Mouse (Mus musculus): Measurements from ENCODE around the gene Coq8b. TPM values are rescaled to one million over a fixed set of nuclear protein-coding genes. Genes with fewer than 3 reads are reported as not detected.

Gene Coq8b
- polyA plus RNA-seq, 1 experiment from 2014 or later: 20.3 TPM

DNA sequence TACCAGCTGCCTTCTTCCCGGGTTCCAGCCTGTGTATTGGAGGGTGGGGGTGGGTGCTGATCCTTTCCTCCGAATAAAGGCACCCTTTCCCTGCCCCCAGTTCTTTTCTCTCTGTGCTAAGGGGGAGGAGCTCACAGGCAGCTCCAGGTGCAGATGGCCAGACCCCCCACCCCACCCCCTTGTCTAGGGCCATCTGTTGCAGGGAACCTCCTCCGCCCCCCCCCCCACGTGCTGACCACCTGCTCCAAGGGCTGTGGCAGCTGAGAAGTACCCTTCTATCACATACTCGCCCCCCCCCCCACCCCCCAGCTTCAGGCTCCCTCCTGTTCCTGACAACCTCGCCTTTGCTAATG lies 25.0 kb downstream of the Coq8b start:
- Histone ChIP-seq H3K9me3 (no peaks in the 10 kb centered on the region), H3K4me2 (peak overlapping the region; percentile 84), H3K27ac (peak overlapping the region; percentile 66), H3K9ac (peak overlapping the region; percentile 82; the same call in 1 of the 2 replicates), H3K27me3 (no peaks in the 10 kb centered on the region), H3K36me3 (peaks cover 9% of the 10 kb centered on the region), H3K4me3 (peak overlapping the region; percentile 91), H3K4me1 (peaks cover 44% of the 10 kb centered on the region)
- WGBS: 7% methylated on average over 3 of the region's 6 CpGs
- 0 out of 2 replicates have a peak, but pooled peaks have one; percentile 0 for ATAC-seq (ENCODE audit: borderline replicate concordance, extremely low read depth, low FRiP score, low TSS enrichment)

DNA sequence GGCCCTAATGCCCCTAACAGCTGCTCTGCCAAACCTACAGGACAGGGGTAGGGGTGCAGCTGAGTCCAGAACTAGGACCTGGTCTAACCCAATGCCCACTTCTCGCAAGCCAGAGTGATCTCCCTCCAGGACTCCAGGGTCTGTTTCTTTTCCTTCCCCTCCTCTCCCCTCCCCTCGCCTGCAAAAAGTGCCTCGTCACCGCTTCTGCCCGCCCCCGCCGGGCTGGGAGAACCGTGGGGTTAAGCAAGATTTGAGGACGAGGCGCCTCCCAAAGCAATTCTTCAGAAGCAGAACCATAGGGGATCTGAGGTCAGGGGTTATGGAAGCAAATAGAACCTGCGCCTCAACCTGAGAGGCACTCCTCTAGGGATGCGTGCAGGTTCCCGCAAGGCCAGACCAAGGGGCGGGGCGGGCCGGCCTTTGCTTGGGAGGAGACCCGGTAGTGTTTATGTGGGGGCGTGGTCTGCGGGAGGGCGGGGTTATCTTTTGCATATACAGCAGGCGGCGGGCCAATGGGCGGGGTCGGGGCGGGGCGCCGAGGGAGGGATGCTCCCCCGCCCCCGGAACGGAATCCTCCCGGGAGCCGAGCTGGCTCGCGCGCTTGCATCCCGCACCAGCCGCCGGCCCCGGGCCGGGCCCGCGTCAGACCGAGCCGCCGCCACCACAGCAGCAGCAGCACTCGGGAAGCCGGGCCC lies 25.5 kb downstream of the Coq8b start, which contains the start of gene Numbl:
Numbl (plus strand) TSS at position 229 of the 695 bp plus-strand sequence.
- peak within 1 kb of the TSS; percentile 82 for H3K9ac ChIP-seq
- peak within 1 kb of the TSS; percentile 91 for H3K4me3 ChIP-seq
- ATAC-seq (ENCODE audit: borderline replicate concordance, extremely low read depth, low FRiP score, low TSS enrichment): peak; percentile 74
- H3K27ac ChIP-seq: peak within 1 kb of the TSS; percentile 76
- H3K27me3 ChIP-seq: no peaks in the 10 kb centered on the region
- H3K4me2 ChIP-seq: peak within 1 kb of the TSS; percentile 84
- peaks cover 15% of the 10 kb centered on the region for H3K36me3 ChIP-seq
- 1% methylated on average over 33 of the region's 47 CpGs for WGBS
- no peaks in the 10 kb centered on the region for H3K9me3 ChIP-seq
- peaks cover 44% of the 10 kb centered on the region for H3K4me1 ChIP-seq

DNA sequence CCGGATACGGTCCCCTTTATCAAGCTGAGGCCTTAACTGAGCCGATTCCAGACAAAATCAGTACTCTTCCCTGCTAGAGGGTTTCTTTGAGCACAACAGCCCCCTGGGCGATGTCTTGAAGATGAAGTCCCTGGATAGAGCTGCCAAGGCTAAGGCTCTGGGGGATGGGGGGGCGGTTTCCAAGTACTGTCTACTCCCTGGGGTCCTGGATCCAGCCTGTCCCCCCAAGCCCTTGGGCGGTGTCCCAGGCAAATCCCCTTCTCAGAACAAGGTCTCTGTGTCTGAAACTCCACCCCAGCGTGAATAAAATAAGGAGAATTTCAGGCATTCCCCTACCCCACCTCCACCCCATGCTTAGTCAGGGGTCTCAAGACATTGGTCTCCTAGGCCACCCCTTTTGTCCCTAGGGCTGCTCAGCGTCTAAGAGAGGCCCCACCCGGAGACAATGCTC lies 26.5 kb downstream of the Coq8b start:
- Histone ChIP-seq H3K4me2 (peak overlapping the region; percentile 84), H3K9ac (peak overlapping the region; percentile 82), H3K4me3 (peak overlapping the region; percentile 91), H3K27ac (peak overlapping the region; percentile 76), H3K4me1 (peaks cover 44% of the 10 kb centered on the region), H3K36me3 (peaks cover 16% of the 10 kb centered on the region), H3K27me3 (no peaks in the 10 kb centered on the region), H3K9me3 (no peaks in the 10 kb centered on the region)
- WGBS: 2% methylated on average over 9 of the region's 9 CpGs
- no peak for ATAC-seq (ENCODE audit: borderline replicate concordance, extremely low read depth, low FRiP score, low TSS enrichment)

DNA sequence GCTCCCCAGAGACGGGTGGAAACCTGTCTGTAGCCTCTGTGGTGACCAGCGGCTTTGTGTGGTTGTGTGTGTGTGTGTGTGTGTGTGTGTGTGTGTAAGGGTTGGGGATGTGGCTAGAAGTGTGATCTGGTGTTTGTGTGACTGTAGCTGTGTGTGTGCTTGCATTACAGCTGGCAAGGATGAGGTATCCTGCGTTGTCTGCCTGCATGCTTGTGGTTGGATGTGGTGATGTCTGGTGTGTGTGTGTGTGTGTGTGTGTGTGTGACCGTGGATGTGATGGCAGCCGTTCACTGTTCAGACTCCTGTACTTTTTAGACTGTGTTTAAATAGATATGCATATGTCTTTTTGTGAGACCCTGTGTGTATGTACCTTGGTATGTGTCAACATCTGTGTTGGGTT lies 26.9 kb downstream of the Coq8b start:
- H3K36me3 ChIP-seq: peaks cover 20% of the 10 kb centered on the region
- peak overlapping the region; percentile 76 for H3K27ac ChIP-seq
- WGBS: 22% methylated on average over 5 of the region's 5 CpGs
- peaks cover 44% of the 10 kb centered on the region for H3K4me1 ChIP-seq
- no peaks in the 10 kb centered on the region for H3K27me3 ChIP-seq
- no peak for ATAC-seq (ENCODE audit: borderline replicate concordance, extremely low read depth, low FRiP score, low TSS enrichment)
- H3K4me2 ChIP-seq: peak overlapping the region; percentile 84
- peak overlapping the region; percentile 91 for H3K4me3 ChIP-seq
- H3K9ac ChIP-seq: peak overlapping the region; percentile 82
- H3K9me3 ChIP-seq: no peaks in the 10 kb centered on the region

DNA sequence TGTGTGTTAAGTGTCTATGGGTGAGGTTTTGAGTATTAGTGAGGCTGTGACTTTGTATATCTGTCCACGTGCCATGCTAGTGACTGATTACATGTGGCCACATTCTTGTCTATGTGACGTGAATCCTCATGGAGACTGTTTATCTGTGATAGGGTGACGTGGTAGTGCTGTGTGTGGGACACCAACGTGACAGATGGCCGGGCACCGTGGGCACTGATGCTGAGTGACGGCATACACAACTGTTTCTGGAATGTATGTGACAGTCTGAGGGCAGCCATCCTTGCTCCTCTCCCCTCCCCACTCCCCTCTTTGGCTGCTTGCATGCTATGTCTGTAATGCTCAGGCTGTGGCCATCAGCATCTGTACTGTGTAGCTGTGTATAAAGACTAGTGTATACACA lies 28.0 kb downstream of the Coq8b start:
- H3K4me2 ChIP-seq: peak overlapping the region; percentile 84

DNA sequence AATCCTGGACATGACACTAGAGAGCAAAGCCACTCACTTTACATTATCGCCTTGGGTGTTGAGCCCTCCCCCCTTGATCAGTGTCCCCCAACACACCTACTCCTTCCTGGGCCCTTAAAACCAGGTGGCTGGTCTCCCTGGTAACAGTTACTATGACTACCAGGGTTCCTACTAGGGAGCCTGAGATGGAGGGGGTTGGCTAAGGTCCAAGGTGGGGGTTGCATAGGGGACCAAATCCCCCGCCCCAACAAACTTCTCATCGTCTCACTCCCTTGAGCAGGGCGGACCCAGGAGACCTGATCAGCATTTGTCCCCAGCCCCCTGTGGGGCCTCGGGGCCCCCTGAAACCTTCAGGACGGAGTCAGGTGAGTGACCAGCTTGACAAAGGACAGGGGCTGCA lies 29.1 kb downstream of the Coq8b start:
- no peak for ATAC-seq (ENCODE audit: borderline replicate concordance, extremely low read depth, low FRiP score, low TSS enrichment)
- H3K27me3 ChIP-seq: no peaks in the 10 kb centered on the region
- 71% methylated on average over 6 of the region's 6 CpGs for WGBS
- H3K9ac ChIP-seq: no peak overlapping the region
- H3K36me3 ChIP-seq: peaks cover 21% of the 10 kb centered on the region
- no peaks in the 10 kb centered on the region for H3K9me3 ChIP-seq
- no peak overlapping the region for H3K4me3 ChIP-seq
- peaks cover 56% of the 10 kb centered on the region for H3K4me1 ChIP-seq
- H3K27ac ChIP-seq: no peak overlapping the region
- no peak overlapping the region for H3K4me2 ChIP-seq

More for the DNA sequence above, 28.0 kb downstream of the Coq8b start:
- ATAC-seq (ENCODE audit: borderline replicate concordance, extremely low read depth, low FRiP score, low TSS enrichment): no peak
- 39% methylated on average over 7 of the region's 7 CpGs for WGBS
- Histone ChIP-seq H3K9me3 (no peaks in the 10 kb centered on the region), H3K36me3 (peaks cover 21% of the 10 kb centered on the region), H3K4me3 (peak overlapping the region; percentile 91), H3K9ac (no peak overlapping the region), H3K27ac (no peak overlapping the region), H3K4me1 (peaks cover 50% of the 10 kb centered on the region), H3K27me3 (no peaks in the 10 kb centered on the region)

DNA sequence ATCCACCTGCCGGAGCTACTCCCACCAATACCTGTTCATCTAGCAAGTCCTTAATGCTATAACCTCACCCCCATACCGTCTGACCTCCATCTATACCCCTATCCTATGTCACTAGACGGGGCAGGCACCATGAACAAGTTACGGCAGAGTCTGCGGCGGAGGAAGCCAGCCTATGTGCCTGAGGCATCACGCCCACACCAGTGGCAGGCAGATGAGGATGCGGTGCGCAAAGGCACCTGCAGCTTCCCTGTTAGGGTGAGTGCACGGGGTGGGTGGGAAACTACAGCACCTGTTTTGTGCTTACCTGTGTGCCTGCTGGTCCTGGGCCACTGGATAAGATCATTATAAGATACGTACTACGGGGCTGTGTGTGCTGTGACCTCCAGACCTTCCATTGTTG lies 31.9 kb downstream of the Coq8b start:
- H3K27ac ChIP-seq: no peak overlapping the region
- peaks cover 43% of the 10 kb centered on the region for H3K36me3 ChIP-seq
- WGBS: 88% methylated on average over 12 of the region's 12 CpGs
- H3K4me3 ChIP-seq: no peak overlapping the region
- no peaks in the 10 kb centered on the region for H3K9me3 ChIP-seq
- no peak overlapping the region for H3K4me2 ChIP-seq
- H3K9ac ChIP-seq: no peak overlapping the region
- no peak for ATAC-seq (ENCODE audit: borderline replicate concordance, extremely low read depth, low FRiP score, low TSS enrichment)
- no peaks in the 10 kb centered on the region for H3K27me3 ChIP-seq
- peaks cover 40% of the 10 kb centered on the region for H3K4me1 ChIP-seq

DNA sequence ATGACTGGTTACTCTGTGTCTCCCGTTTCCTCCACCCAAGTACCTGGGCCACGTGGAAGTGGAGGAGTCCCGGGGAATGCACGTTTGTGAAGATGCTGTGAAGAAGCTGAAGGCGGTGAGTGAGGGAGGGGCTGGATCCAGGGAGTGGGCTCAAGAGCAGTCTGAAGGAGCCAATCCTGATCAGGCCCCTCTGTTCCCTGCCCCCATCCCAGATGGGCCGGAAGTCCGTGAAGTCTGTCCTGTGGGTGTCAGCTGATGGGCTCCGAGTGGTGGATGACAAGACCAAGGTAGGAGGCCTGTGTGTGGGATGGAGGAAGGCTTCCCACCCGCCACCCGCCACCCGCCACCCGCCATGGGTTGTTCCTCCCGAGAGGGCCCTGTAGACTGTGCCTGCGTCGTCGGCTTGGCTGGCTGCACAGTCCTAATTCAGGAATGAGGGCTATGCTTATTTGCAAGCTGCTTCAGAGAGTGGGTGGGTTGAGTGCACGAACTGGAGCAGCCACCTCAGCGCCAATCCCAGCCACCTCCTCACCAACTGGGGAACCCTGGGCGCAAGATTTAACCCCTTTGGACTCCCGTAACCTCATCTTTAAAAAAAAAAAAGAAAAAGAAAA lies 33.8 kb downstream of the Coq8b start:
- Histone ChIP-seq H3K27ac (peak overlapping the region; percentile 73), H3K4me3 (no peak overlapping the region), H3K9ac (no peak overlapping the region), H3K36me3 (peaks cover 61% of the 10 kb centered on the region), H3K9me3 (no peaks in the 10 kb centered on the region), H3K4me1 (peaks cover 23% of the 10 kb centered on the region), H3K27me3 (no peaks in the 10 kb centered on the region), H3K4me2 (peak overlapping the region; percentile 14)
- peak; percentile 86 for ATAC-seq (ENCODE audit: borderline replicate concordance, extremely low read depth, low FRiP score, low TSS enrichment)
- WGBS: 33% methylated on average over 20 of the region's 20 CpGs

DNA sequence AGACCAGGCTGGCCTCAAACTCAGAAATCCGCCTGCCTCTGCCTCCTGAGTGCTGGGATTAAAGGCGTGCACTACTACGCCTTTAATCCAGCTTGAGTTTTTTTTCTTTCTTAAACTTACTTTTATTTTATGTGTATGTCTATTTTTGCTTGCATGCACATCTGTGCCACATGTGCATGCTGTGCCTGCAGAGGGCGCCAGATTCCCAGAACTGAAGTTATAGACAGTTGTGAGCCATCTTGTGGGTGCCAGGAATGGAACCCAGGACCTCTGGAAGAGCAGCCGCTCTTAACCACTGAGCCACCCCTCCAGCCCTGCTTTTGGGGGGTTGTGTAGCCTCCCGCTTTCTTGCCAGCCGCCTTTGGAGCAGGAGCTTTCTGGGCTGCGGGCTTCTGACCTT lies 38.6 kb downstream of the Coq8b start:
- no peak overlapping the region for H3K9ac ChIP-seq
- 87% methylated on average over 8 of the region's 8 CpGs for WGBS

DNA sequence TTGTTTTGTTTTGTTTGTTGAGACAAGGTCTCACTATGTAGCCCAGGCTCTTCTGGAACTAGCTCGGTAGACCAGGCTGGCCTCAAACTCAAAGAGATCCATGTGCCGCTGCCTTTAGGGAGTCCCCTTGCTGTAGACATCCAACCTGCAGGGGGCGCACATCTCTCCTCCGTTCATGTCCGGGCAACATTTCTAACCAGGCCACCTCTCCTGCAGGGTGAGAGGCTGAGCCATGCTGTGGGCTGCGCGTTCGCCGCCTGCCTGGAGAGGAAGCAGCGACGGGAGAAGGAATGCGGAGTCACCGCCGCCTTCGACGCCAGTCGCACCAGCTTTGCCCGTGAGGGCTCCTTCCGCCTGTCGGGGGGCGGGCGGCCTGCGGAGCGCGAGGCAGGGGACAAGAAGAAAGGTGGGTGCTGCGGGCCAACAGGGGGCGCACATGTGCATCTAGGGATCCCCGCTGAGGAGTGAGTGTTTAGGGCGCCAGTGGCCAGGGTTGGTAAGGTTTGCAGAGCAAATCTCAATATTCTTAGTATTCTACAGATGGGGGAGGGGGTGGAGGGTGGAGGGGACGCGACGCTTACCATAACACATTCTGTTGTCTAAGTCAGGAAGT lies 41.0 kb downstream of the Coq8b start:
- Histone ChIP-seq H3K9me3 (no peaks in the 10 kb centered on the region), H3K9ac (no peak overlapping the region), H3K4me1 (0 out of 2 replicates have a peak, but pooled peaks cover 3% of the 10 kb centered on the region), H3K4me3 (peak overlapping the region; percentile 17; the same call in 1 of the 2 replicates), H3K27ac (no peak overlapping the region), H3K36me3 (peaks cover 78% of the 10 kb centered on the region), H3K4me2 (peak overlapping the region; percentile 27; the same call in 1 of the 2 replicates), H3K27me3 (no peaks in the 10 kb centered on the region)
- 46% methylated on average over 32 of the region's 32 CpGs for WGBS
- peak; percentile 47; the same call in 1 of the 2 replicates for ATAC-seq (ENCODE audit: borderline replicate concordance, extremely low read depth, low FRiP score, low TSS enrichment)

More for the DNA sequence above, 38.6 kb downstream of the Coq8b start:
- Histone ChIP-seq H3K27ac (no peak overlapping the region), H3K9me3 (no peaks in the 10 kb centered on the region), H3K4me3 (no peak overlapping the region), H3K27me3 (no peaks in the 10 kb centered on the region), H3K4me1 (peaks cover 12% of the 10 kb centered on the region), H3K36me3 (peaks cover 71% of the 10 kb centered on the region), H3K4me2 (no peak overlapping the region)
- no peak for ATAC-seq (ENCODE audit: borderline replicate concordance, extremely low read depth, low FRiP score, low TSS enrichment)

DNA sequence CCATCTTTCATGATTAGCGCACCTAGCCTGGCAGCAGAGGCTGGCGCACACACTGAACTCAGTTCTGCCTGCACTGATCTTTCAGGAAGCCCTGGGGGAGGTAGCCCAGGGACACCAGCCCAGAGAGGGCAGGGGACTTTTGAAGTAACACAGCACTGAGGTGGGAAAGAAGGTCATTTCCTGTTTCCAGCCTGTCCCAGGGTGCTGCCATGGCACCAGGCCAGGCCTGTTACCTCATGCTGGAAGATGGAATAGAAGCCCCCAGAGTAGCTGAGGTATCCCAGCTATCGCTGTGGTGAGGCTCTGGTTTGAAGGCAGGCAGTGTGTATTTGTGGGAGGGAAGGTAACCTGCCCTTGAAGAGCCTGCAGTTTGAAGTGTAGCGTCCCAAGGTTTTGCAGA lies 42.1 kb downstream of the Coq8b start:
- Histone ChIP-seq H3K4me3 (no peak overlapping the region), H3K9ac (no peak overlapping the region), H3K27ac (no peak overlapping the region), H3K27me3 (no peaks in the 10 kb centered on the region), H3K9me3 (no peaks in the 10 kb centered on the region), H3K36me3 (peaks cover 76% of the 10 kb centered on the region), H3K4me2 (no peak overlapping the region), H3K4me1 (0 out of 2 replicates have a peak, but pooled peaks cover 3% of the 10 kb centered on the region)
- no peak for ATAC-seq (ENCODE audit: borderline replicate concordance, extremely low read depth, low FRiP score, low TSS enrichment)
- WGBS: 77% methylated on average over 4 of the region's 4 CpGs

DNA sequence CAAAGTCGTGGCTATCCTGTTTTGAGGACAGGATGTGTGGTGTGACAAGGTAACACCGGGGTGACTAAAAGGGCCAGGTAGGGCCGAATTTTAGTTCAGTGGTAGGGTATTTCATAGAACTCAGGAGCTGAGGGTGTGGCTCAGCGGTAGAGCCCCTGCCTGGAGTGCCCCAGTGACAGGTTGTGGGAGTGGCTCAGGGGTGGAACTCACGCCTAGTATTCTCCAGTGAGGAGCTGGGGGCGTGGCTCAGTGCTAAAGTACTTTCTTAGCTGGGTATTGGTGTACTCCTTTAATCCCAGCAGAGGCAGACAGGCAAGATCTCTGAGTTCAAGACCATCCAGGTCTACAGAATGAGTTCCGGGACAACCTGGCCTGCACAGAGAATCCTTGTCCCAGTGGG lies 43.2 kb downstream of the Coq8b start:
- Histone ChIP-seq H3K4me3 (no peak overlapping the region), H3K27me3 (no peaks in the 10 kb centered on the region), H3K4me2 (no peak overlapping the region), H3K9ac (no peak overlapping the region), H3K27ac (no peak overlapping the region), H3K9me3 (no peaks in the 10 kb centered on the region), H3K4me1 (0 out of 2 replicates have a peak, but pooled peaks cover 3% of the 10 kb centered on the region), H3K36me3 (peaks cover 71% of the 10 kb centered on the region)
- WGBS: 59% methylated on average over 7 of the region's 7 CpGs
- no peak; the same call in 1 of the 2 replicates for ATAC-seq (ENCODE audit: borderline replicate concordance, extremely low read depth, low FRiP score, low TSS enrichment)

Data from lung, embryonic 15.5 days (tissue).